In the genomic region with DNA sequence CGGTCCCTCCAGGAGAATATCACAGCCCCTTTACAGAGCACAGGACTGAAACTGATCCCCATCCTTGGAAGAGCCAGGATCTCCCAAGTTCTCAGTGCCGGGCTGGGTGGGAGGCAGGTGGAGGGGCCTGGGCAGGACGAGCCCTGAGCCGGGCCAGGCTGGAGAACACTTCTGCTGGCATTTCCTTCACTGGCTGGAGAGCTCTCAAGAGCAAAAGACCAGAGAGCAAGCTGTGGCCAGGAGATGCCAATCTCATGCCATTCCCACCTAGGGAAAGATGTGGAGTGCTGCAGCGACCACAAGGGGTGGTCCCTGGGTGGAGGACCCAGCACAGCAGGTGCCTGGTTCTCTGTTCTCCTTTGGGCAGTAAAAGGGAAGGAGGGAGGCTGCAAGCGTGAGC, we compare ENCODE assay signal across 11 mouse cellular contexts. TPM values are rescaled to one million over a fixed set of nuclear protein-coding genes. Genes with fewer than 3 reads are reported as not detected.
DNase-seq lines count a peak whose midpoint lies in the region; ATAC-seq and TF ChIP-seq lines count a peak whose summit lies in the region.
"Had no signal": no experiment of that assay in that cellular context is flagged by ENCODE, and none has a peak within 500 bp of the region (broad histone marks: within the 10 kb centered on the region; RNA-seq: fewer than 3 reads in every experiment).

No protein-coding gene starts in this region.

- no peak for TF ChIP-seq POLR2A in lung, adult 2 months (IDR thresholded peaks at IDR 0.05; ENCODE audit: borderline replicate concordance, extremely low read depth, low read depth, low read length)
- no peak for TF ChIP-seq POLR2A in cerebellum, adult 2 months (IDR thresholded peaks at IDR 0.05; ENCODE audit: borderline replicate concordance, insufficient read depth, low read length)

- no peak for DNase-seq in heart, adult 11 months
- no peak for DNase-seq in neural tube, embryonic 10.5 days (ENCODE audit: extremely low spot score, low spot score)
- DNase-seq in lung, adult 2 months, result peak; percentile 50
- no peak for DNase-seq in cerebellum, adult 2 months
- DNase-seq in natural killer cell, adult 2 months (ENCODE audit: low spot score in 2 of 2), result no peak
- DNase-seq: cerebellum, adult 18-20 months; right cerebral cortex, postnatal 25 days had no signal

- no peak overlapping the region for H3K4me3 ChIP-seq in heart, embryonic 16.5 days (ENCODE audit: low read length)
- H3K4me3 ChIP-seq in neural tube, embryonic 14.5 days (ENCODE audit: low read depth, low read length), result no peak overlapping the region
- no peak overlapping the region for H3K4me3 ChIP-seq in lung, adult 2 months (replicated peaks; ENCODE audit: extremely low read depth, low read depth, low read length)
- no peak overlapping the region for H3K4me3 ChIP-seq in cerebellum, adult 2 months (replicated peaks; ENCODE audit: insufficient read depth, low read depth, low read length)
- H3K4me3 ChIP-seq: embryonic facial prominence, embryonic 15.5 days; neural tube, embryonic 12.5 days had no signal

- TF ChIP-seq CTCF in lung, adult 2 months (IDR thresholded peaks at IDR 0.05; ENCODE audit: insufficient read depth, low read length), result no peak
- TF ChIP-seq CTCF in cerebellum, adult 2 months (IDR thresholded peaks at IDR 0.05; ENCODE audit: borderline replicate concordance, insufficient read depth, low read depth, low read length), result no peak

- peaks cover 46% of the 10 kb centered on the region for H3K4me1 ChIP-seq in heart, embryonic 16.5 days (ENCODE audit: control insufficient read depth, insufficient read depth, low read length)
- peaks cover 13% of the 10 kb centered on the region for H3K4me1 ChIP-seq in neural tube, embryonic 14.5 days (ENCODE audit: control insufficient read depth, insufficient read depth, low read length)
- H3K4me1 ChIP-seq in lung, adult 2 months (ENCODE audit: control insufficient read depth, insufficient read depth, low read length), result peaks cover 43% of the 10 kb centered on the region
- H3K4me1 ChIP-seq in cerebellum, adult 2 months (ENCODE audit: control insufficient read depth, insufficient read depth, low read length), result peaks cover 7% of the 10 kb centered on the region

- WGBS in heart, embryonic 16.5 days, result 59% methylated on average over 6 of the region's 6 CpGs
- 78% methylated on average over 6 of the region's 6 CpGs for WGBS in neural tube, embryonic 14.5 days
- 37% methylated on average over 6 of the region's 6 CpGs for WGBS in lung, adult 2 months
- WGBS in cerebellum, adult 2 months, result 58% methylated on average over 6 of the region's 6 CpGs

- H3K27ac ChIP-seq in heart, embryonic 16.5 days (ENCODE audit: low read length), result no peak overlapping the region
- 0 out of 2 replicates have a peak overlapping the region, but pooled peaks have one; percentile 22 for H3K27ac ChIP-seq in neural tube, embryonic 14.5 days (ENCODE audit: low read depth, low read length)
- H3K27ac ChIP-seq in cerebellum, adult 2 months (ENCODE audit: insufficient read depth, low read length), result no peak overlapping the region
- H3K27ac ChIP-seq: neural tube, embryonic 12.5 days had no signal

- H3K9ac ChIP-seq in heart, embryonic 16.5 days (ENCODE audit: low read length), result 0 out of 2 replicates have a peak overlapping the region, but pooled peaks have one; percentile 6
- H3K9ac ChIP-seq in neural tube, embryonic 14.5 days (replicated peaks; ENCODE audit: low read depth, low read length), result no peak overlapping the region
- H3K9ac ChIP-seq: embryonic facial prominence, embryonic 15.5 days; neural tube, embryonic 12.5 days had no signal

- no peaks in the 10 kb centered on the region for H3K9me3 ChIP-seq in heart, embryonic 16.5 days (replicated peaks; ENCODE audit: control insufficient read depth, low read length)
- no peaks in the 10 kb centered on the region for H3K9me3 ChIP-seq in neural tube, embryonic 14.5 days (ENCODE audit: control insufficient read depth, low read length)
- H3K9me3 ChIP-seq: embryonic facial prominence, embryonic 15.5 days; neural tube, embryonic 12.5 days had no signal

- no peaks in the 10 kb centered on the region for H3K27me3 ChIP-seq in heart, embryonic 16.5 days (ENCODE audit: control insufficient read depth, insufficient read depth, low read length)
- no peaks in the 10 kb centered on the region for H3K27me3 ChIP-seq in neural tube, embryonic 14.5 days (ENCODE audit: control insufficient read depth, insufficient read depth, low read length)
- no peaks in the 10 kb centered on the region for H3K27me3 ChIP-seq in cerebellum, adult 2 months (ENCODE audit: control insufficient read depth, insufficient read depth, low read length)
- H3K27me3 ChIP-seq: embryonic facial prominence, embryonic 15.5 days; neural tube, embryonic 12.5 days had no signal

- H3K36me3 ChIP-seq in heart, embryonic 16.5 days (ENCODE audit: control insufficient read depth, insufficient read depth), result no peaks in the 10 kb centered on the region
- H3K36me3 ChIP-seq in neural tube, embryonic 14.5 days (ENCODE audit: control insufficient read depth, insufficient read depth, low read length), result no peaks in the 10 kb centered on the region
- H3K36me3 ChIP-seq: embryonic facial prominence, embryonic 15.5 days; neural tube, embryonic 12.5 days had no signal

- H3K4me2 ChIP-seq in heart, embryonic 16.5 days (ENCODE audit: low read depth, low read length), result no peak overlapping the region
- H3K4me2 ChIP-seq in neural tube, embryonic 14.5 days (ENCODE audit: low read depth, low read length), result no peak overlapping the region
- H3K4me2 ChIP-seq: embryonic facial prominence, embryonic 15.5 days; neural tube, embryonic 12.5 days had no signal

- no peak for ATAC-seq in heart, embryonic 16.5 days (replicated peaks; ENCODE audit: extremely low read depth, insufficient read depth, low FRiP score)
- no peak for ATAC-seq in neural tube, embryonic 14.5 days (ENCODE audit: low read depth)

RNA-seq across cellular contexts. Expression of a gene that starts 12.9 kb away (rescaled TPM):
- polyA plus RNA-seq in heart, embryonic 16.5 days (2015; fragmentation: Nextera tagmentation; extraction: Ambion mirVana), result 16.0 and 20.6 TPM in 2 replicates
- 24.3 and 25.1 TPM in 2 replicates for polyA plus RNA-seq in neural tube, embryonic 14.5 days (2014; fragmentation: Nextera tagmentation; extraction: Ambion mirVana)
- polyA plus RNA-seq in lung, adult 2 months (2012; rRNA removed), result 93.9 and 112 TPM in 2 replicates
- 54.1 and 54.9 TPM in 2 replicates for polyA plus RNA-seq in cerebellum, adult 2 months (2012; rRNA removed)

RNA-seq across cellular contexts. Expression of a gene that starts 13.0 kb away (rescaled TPM):
- polyA plus RNA-seq in heart, embryonic 16.5 days (2015; fragmentation: Nextera tagmentation; extraction: Ambion mirVana), result 25.1 and 30.0 TPM in 2 replicates
- 10.6 and 15.5 TPM in 2 replicates for polyA plus RNA-seq in neural tube, embryonic 14.5 days (2014; fragmentation: Nextera tagmentation; extraction: Ambion mirVana)
- polyA plus RNA-seq in lung, adult 2 months (2012; rRNA removed), result 66.7 and 76.0 TPM in 2 replicates
- 8.3 and 8.5 TPM in 2 replicates for polyA plus RNA-seq in cerebellum, adult 2 months (2012; rRNA removed)

RNA-seq across cellular contexts. Expression of a gene that starts 37.9 kb away (rescaled TPM):
- not detected in 2 replicates for polyA plus RNA-seq in heart, embryonic 16.5 days (2015; fragmentation: Nextera tagmentation; extraction: Ambion mirVana)
- polyA plus RNA-seq in neural tube, embryonic 14.5 days (2014; fragmentation: Nextera tagmentation; extraction: Ambion mirVana), result 0.17 TPM in 1 of 2 replicates, not detected in the other
- polyA plus RNA-seq in lung, adult 2 months (2012; rRNA removed), result 0.53 and 27.0 TPM in 2 replicates
- polyA plus RNA-seq in cerebellum, adult 2 months (2012; rRNA removed), result 0.43 and 0.67 TPM in 2 replicates
- polyA plus RNA-seq: neural tube, embryonic 12.5 days had no signal

RNA-seq across cellular contexts. Expression of a gene that starts 44.3 kb away (rescaled TPM):
- polyA plus RNA-seq in heart, embryonic 16.5 days (2015; fragmentation: Nextera tagmentation; extraction: Ambion mirVana), result not detected in 2 replicates
- not detected in 2 replicates for polyA plus RNA-seq in neural tube, embryonic 14.5 days (2014; fragmentation: Nextera tagmentation; extraction: Ambion mirVana)
- polyA plus RNA-seq in lung, adult 2 months (2012; rRNA removed), result 27.0 TPM in 1 of 2 replicates, not detected in the other
- not detected in 2 replicates for polyA plus RNA-seq in cerebellum, adult 2 months (2012; rRNA removed)
- polyA plus RNA-seq: embryonic facial prominence, embryonic 15.5 days; neural tube, embryonic 12.5 days had no signal

RNA-seq across cellular contexts. Expression of a gene that starts 46.1 kb away (rescaled TPM):
- polyA plus RNA-seq in heart, embryonic 16.5 days (2015; fragmentation: Nextera tagmentation; extraction: Ambion mirVana), result not detected in 2 replicates
- 0.19 TPM in 1 of 2 replicates, not detected in the other for polyA plus RNA-seq in neural tube, embryonic 14.5 days (2014; fragmentation: Nextera tagmentation; extraction: Ambion mirVana)
- 0.41 and 16.5 TPM in 2 replicates for polyA plus RNA-seq in lung, adult 2 months (2012; rRNA removed)
- polyA plus RNA-seq in cerebellum, adult 2 months (2012; rRNA removed), result 0.90 and 1.4 TPM in 2 replicates
- polyA plus RNA-seq: neural tube, embryonic 12.5 days had no signal
